Mouse (Mus musculus): ENCODE results near the gene Olfr1412.

The Olfr1412 gene

GRCm38 (mm10) chr1:92638181-92638580, 52.6 kb downstream of the Olfr1412 start:
- no peak for DNase-seq

- no peak for DNase-seq
Observed at GRCm38 (mm10) chr1:92638736-92639135, 53.2 kb downstream of the Olfr1412 start.

GRCm38 (mm10) chr1:92640393-92640792, 54.8 kb downstream of the Olfr1412 start:
- DNase-seq: peak; percentile 17
